Mouse (Mus musculus): Measurements from ENCODE around the gene Npas1.

DNA sequence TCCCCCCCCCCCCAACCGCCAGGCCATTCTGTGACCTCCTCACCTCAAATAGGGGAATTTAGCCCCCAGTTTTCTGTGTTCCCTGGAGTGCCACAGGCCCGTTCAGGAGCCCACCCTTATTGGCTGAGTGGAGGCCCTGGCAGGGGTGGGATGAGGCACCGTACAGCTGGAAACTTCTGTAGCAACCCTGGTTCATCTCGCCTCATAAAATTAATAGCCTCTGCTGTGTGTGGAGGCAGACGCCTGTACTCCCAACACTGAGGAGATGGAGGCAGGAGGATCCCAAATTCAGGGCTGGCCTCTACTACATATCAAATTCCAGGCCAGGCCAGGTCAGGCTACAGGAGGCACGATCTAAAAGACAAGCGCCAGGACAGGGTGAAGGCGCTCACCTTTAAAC lies 3.7 kb downstream of the Npas1 start:
- TF ChIP-seq POLR2A (IDR thresholded peaks at IDR 0.05; ENCODE audit: control insufficient read depth, extremely low read depth, insufficient read depth, low read length, poor library complexity) (no peak), CTCF (IDR thresholded peaks at IDR 0.05; ENCODE audit: borderline replicate concordance, control insufficient read depth, extremely low read depth, insufficient read depth, low read length, poor library complexity) (no peak)
